Mouse (Mus musculus) limb, embryonic 11.5 days (tissue): Measurements from ENCODE around the gene Dicer1. TPM values are rescaled to one million over a fixed set of nuclear protein-coding genes. Genes with fewer than 3 reads are reported as not detected.

ENCODE experiments used
- ATAC-seq: fragments of 200-750 bp; cut with Nextera tagmentation; 2 replicates; pipeline ENCODE4 v1.8.0; 2017; ENCODE audit warnings: low read depth; ENCODE audit not compliant: insufficient number of reproducible peaks, low FRiP score, low TSS enrichment
- DNase-seq: peaks from one replicate; pipeline ENCODE4 v3.0.0-alpha.2; 2015; ENCODE audit warnings: low spot score
- H3K27ac ChIP-seq: fragments of 300-500 bp; sonication (generic); replicated peaks from 2 replicates; pipeline ENCODE4 v1.5.1; 2014; ENCODE audit warnings: low read depth, mild to moderate bottlenecking, low read length
- H3K27me3 ChIP-seq: fragments of 300-500 bp; sonication (generic); 2 replicates; pipeline ENCODE4 v1.6.1; 2014; ENCODE audit warnings: mild to moderate bottlenecking, low read length, mixed read lengths; ENCODE audit not compliant: control insufficient read depth, insufficient read depth
- H3K36me3 ChIP-seq: fragments of 300-500 bp; sonication (generic); 2 replicates; pipeline ENCODE4 v1.6.1; 2014; ENCODE audit warnings: mild to moderate bottlenecking, low read length, moderate library complexity, mixed read lengths; ENCODE audit not compliant: control insufficient read depth, insufficient read depth
- H3K4me1 ChIP-seq: fragments of 300-500 bp; sonication (generic); 2 replicates; pipeline ENCODE4 v1.6.1; 2014; ENCODE audit warnings: low read length, mixed read lengths; ENCODE audit not compliant: control insufficient read depth, insufficient read depth
- H3K4me2 ChIP-seq: fragments of 300-500 bp; sonication (generic); 2 replicates; pipeline ENCODE4 v1.6.1; 2014; ENCODE audit warnings: low read depth, mild to moderate bottlenecking, moderate library complexity; ENCODE audit not compliant: severe bottlenecking
- H3K4me3 ChIP-seq: fragments of 300-500 bp; sonication (generic); 2 replicates; pipeline ENCODE4 v1.5.1; 2014; ENCODE audit warnings: low read depth, low read length
- H3K9ac ChIP-seq: fragments of 300-500 bp; sonication (generic); 2 replicates; pipeline ENCODE4 v1.6.1; 2014; ENCODE audit warnings: mild to moderate bottlenecking, low read length
- H3K9me3 ChIP-seq: fragments of 300-500 bp; sonication (generic); 2 replicates; pipeline ENCODE4 v1.6.1; 2016; ENCODE audit warnings: low read length; ENCODE audit not compliant: control insufficient read depth
- WGBS: fragments of 180-500 bp; shearing (Covaris S2); extraction: QIAGEN DNeasy Blood & Tissue Kit; methylation state at CpG from one replicate; pipeline ENCODE4 v1.1.7; 2014; 5-methylcytosine and 5-hydroxymethylcytosine counted together
- polyA plus RNA-seq: library from polyadenylated mRNA; unstranded; fragments of >200 nt; fragmentation: Nextera tagmentation; extraction: Ambion mirVana; gene quantifications from 2 replicates; pipeline ENCODE4 v1.2.1, GENCODE M21; 2014

The Dicer1 gene
- polyA plus RNA-seq, 1 experiment from 2014 or later, result 38.7 TPM

GRCm38 (mm10) chr12:104748946-104749345, 2.8 kb downstream of the Dicer1 start:
- Histone ChIP-seq H3K9ac (no peak overlapping the region), H3K4me1 (peaks cover 16% of the 10 kb centered on the region), H3K9me3 (no peaks in the 10 kb centered on the region), H3K36me3 (no peaks in the 10 kb centered on the region; the same call in 1 of the 2 replicates), H3K27ac (no peak overlapping the region), H3K27me3 (no peaks in the 10 kb centered on the region), H3K4me3 (no peak overlapping the region), H3K4me2 (no peak overlapping the region)
- ATAC-seq (no peak), DNase-seq (no peak)
- 89% methylated on average over 2 of the region's 2 CpGs for WGBS

DNA sequence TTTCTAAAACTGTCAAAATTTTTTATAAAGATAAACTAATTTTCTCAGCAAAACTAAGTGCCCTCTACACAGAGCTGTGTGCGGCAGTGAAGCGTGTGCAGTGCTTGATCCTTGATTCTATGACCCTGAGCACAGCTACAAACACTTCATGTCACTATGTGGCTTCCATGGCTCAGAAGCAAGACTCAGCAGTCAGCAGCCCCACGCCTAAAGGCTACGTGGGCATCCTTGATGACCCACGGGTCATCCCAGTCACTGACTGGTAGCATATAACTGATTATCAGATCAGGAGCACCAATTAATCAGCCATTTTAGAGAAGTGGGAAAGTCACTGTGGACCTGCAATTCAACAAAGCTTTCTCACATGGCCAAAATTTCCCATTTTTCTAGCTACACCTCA, 4.5 kb downstream of the Dicer1 start:
- Histone ChIP-seq H3K27ac (no peak overlapping the region), H3K9me3 (no peaks in the 10 kb centered on the region), H3K4me1 (peaks cover 16% of the 10 kb centered on the region), H3K27me3 (no peaks in the 10 kb centered on the region), H3K36me3 (no peaks in the 10 kb centered on the region; the same call in 1 of the 2 replicates), H3K9ac (no peak overlapping the region), H3K4me3 (no peak overlapping the region), H3K4me2 (no peak overlapping the region)
- no peak for ATAC-seq
- no peak for DNase-seq
- WGBS, result 93% methylated on average over 5 of the region's 5 CpGs

DNA sequence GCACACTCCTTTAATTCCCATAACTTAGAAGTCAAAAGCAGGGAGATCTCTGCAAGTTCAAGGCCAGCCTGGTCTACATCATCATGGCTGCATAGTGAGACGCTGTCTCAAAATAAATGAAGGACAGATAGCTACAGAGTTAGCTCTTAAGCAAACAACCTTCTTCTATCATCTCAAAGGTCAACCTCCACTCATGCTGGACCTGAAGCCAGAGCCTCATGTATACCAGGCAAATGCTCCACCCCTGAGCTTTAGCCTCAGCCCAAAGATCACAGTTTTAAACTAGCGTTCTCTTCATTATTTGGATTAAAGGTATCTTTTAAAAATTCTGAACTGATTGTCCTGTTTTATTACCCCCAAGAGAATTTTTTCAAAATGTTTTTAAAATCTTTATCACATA, 5.2 kb downstream of the Dicer1 start:
- Histone ChIP-seq H3K4me1 (peaks cover 17% of the 10 kb centered on the region), H3K27ac (no peak overlapping the region), H3K9ac (no peak overlapping the region), H3K4me2 (no peak overlapping the region), H3K9me3 (no peaks in the 10 kb centered on the region), H3K27me3 (no peaks in the 10 kb centered on the region), H3K36me3 (no peaks in the 10 kb centered on the region; the same call in 1 of the 2 replicates), H3K4me3 (no peak overlapping the region)
- DNase-seq (no peak), ATAC-seq (no peak)
- WGBS, result 96% methylated on average over 2 of the region's 2 CpGs

DNA sequence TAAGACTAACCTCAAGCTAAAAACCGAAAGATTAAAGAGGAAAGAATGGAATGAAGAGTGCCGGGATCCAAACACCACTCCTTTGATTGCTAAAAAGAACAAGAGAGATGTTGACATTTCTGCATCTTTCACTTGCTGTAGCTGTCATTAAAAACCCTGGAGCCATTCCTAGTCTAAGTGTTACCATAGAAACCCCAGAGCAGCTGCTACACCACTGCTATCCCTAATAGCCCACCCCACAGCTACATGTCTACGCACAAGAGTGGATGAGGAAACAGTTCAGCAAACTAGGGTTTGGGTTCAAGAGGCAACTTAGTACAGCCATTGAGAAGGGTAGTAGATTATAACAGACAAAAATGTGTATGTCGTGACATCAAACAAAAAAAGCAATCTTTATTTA, 8.1 kb downstream of the Dicer1 start:
- H3K4me1 ChIP-seq, result peaks cover 21% of the 10 kb centered on the region
- WGBS, result 84% methylated on average over 4 of the region's 4 CpGs
- ATAC-seq, result no peak

GRCm38 (mm10) chr12:104742247-104742646, 9.5 kb downstream of the Dicer1 start:
- H3K9me3 ChIP-seq, result no peaks in the 10 kb centered on the region
- WGBS, result 85% methylated on average over 6 of the region's 6 CpGs
- no peak overlapping the region for H3K4me2 ChIP-seq
- H3K4me1 ChIP-seq, result peaks cover 24% of the 10 kb centered on the region
- DNase-seq (no peak), ATAC-seq (no peak)
- no peak overlapping the region for H3K9ac ChIP-seq
- no peaks in the 10 kb centered on the region for H3K36me3 ChIP-seq
- H3K27me3 ChIP-seq, result no peaks in the 10 kb centered on the region
- H3K27ac ChIP-seq, result no peak overlapping the region
- H3K4me3 ChIP-seq, result no peak overlapping the region

More for the DNA sequence above, 8.1 kb downstream of the Dicer1 start:
- H3K4me3 ChIP-seq, result no peak overlapping the region
- H3K4me2 ChIP-seq, result no peak overlapping the region
- DNase-seq, result no peak
- no peak overlapping the region for H3K9ac ChIP-seq
- no peaks in the 10 kb centered on the region for H3K9me3 ChIP-seq
- no peaks in the 10 kb centered on the region for H3K27me3 ChIP-seq
- no peak overlapping the region for H3K27ac ChIP-seq
- H3K36me3 ChIP-seq, result no peaks in the 10 kb centered on the region; the same call in 1 of the 2 replicates

- Histone ChIP-seq H3K27ac (no peak overlapping the region), H3K27me3 (no peaks in the 10 kb centered on the region), H3K4me2 (no peak overlapping the region), H3K4me1 (peaks cover 22% of the 10 kb centered on the region), H3K9me3 (no peaks in the 10 kb centered on the region), H3K36me3 (no peaks in the 10 kb centered on the region), H3K9ac (no peak overlapping the region), H3K4me3 (no peak overlapping the region)
- ATAC-seq, result no peak
- WGBS, result 67% methylated on average over 12 of the region's 12 CpGs
- DNase-seq, result no peak
Measured at GRCm38 (mm10) chr12:104740841-104741787, 10.6 kb downstream of the Dicer1 start.

DNA sequence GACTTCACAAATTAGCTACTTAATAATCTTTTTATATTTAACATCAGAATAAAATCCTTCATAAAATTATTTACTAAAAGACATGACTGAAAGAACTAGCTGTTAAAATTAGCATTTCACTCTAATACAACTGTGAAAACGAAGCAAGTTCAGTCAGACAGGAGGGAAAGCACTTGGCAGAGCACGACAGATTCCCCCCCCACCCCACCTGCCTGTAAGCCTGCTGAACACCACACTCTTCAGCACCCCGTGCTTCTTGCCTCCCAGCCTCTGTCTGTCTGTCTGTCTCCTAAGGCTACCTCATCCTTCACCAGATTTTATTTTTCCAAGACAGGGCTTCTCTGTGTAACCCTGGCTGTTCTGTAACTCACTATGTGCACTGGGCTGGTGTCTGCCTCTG, 12.8 kb downstream of the Dicer1 start:
- H3K9me3 ChIP-seq, result no peaks in the 10 kb centered on the region
- no peaks in the 10 kb centered on the region for H3K27me3 ChIP-seq
- H3K4me3 ChIP-seq, result no peak overlapping the region
- DNase-seq, result no peak
- no peak overlapping the region for H3K4me2 ChIP-seq
- peaks cover 22% of the 10 kb centered on the region for H3K4me1 ChIP-seq
- peaks cover 2% of the 10 kb centered on the region; the same call in 1 of the 2 replicates for H3K36me3 ChIP-seq
- H3K9ac ChIP-seq, result no peak overlapping the region
- H3K27ac ChIP-seq, result 0 out of 2 replicates have a peak overlapping the region, but pooled peaks have one; percentile 36
- ATAC-seq, result no peak
- 67% methylated on average over 3 of the region's 3 CpGs for WGBS

- Histone ChIP-seq H3K27ac (no peak overlapping the region), H3K4me3 (no peak overlapping the region), H3K9me3 (no peaks in the 10 kb centered on the region), H3K36me3 (peaks cover 2% of the 10 kb centered on the region; the same call in 1 of the 2 replicates), H3K4me1 (peaks cover 22% of the 10 kb centered on the region), H3K9ac (no peak overlapping the region), H3K27me3 (no peaks in the 10 kb centered on the region), H3K4me2 (no peak overlapping the region)
- DNase-seq, result peak; percentile 51
- WGBS, result 41% methylated on average over 9 of the region's 9 CpGs
- no peak for ATAC-seq
Measured at GRCm38 (mm10) chr12:104738446-104738845, 13.3 kb downstream of the Dicer1 start.
